Mouse (Mus musculus) kidney, adult 2 months (tissue): Measurements from ENCODE around the gene Spred2.

Experiments
- CTCF ChIP-seq: fragments of 200-500 bp; conservative IDR thresholded peaks from 2 replicates; pipeline ENCODE4 v1.5.1; 2011; ENCODE audit warnings: low read depth, mild to moderate bottlenecking, control low read depth, low read length, moderate library complexity, mixed read lengths; ENCODE audit not compliant: insufficient read depth, insufficient read length
- POLR2A ChIP-seq: fragments of 200-500 bp; IDR thresholded peaks from one replicate; pipeline ENCODE4 v1.6.1; 2011; ENCODE audit warnings: low read depth, low read length, control low read depth

GRCm38 (mm10) chr11:19986443-19986861 is 62.3 kb downstream of the Spred2 start:
- no peak for TF ChIP-seq POLR2A
- TF ChIP-seq CTCF: no peak
